Mouse (Mus musculus): ENCODE results near the gene Plod3.

- TF ChIP-seq CTCF (IDR thresholded peaks at IDR 0.05 in 2 of 3, conservative IDR thresholded peaks at IDR 0.05 in 1 of 3; ENCODE audit: control insufficient read depth in 1 of 3, insufficient read depth in 1 of 3, low read depth in 2 of 3, low read length in 3 of 3, poor library complexity in 1 of 3, severe bottlenecking in 1 of 3) (peak; percentile 71 to 73 (median 71)), GATA1 (IDR thresholded peaks at IDR 0.05; ENCODE audit: low read depth, low read length) (no peak), ZKSCAN1 (IDR thresholded peaks at IDR 0.05; ENCODE audit: low read depth, low read length) (no peak), JUND (IDR thresholded peaks at IDR 0.05; ENCODE audit: low read depth, low read length) (no peak), ZNF384 (IDR thresholded peaks at IDR 0.05; ENCODE audit: low read depth, low read length) (no peak), POLR2AphosphoS2 (IDR thresholded peaks at IDR 0.05; ENCODE audit: low read length) (no peak), MAZ (IDR thresholded peaks at IDR 0.05; ENCODE audit: low read depth, low read length) (no peak), KAT2A (conservative IDR thresholded peaks at IDR 0.05; ENCODE audit: low read depth, low read length) (no peak), MYB (IDR thresholded peaks at IDR 0.05; ENCODE audit: low read depth, low read length) (no peak)
Measured at GRCm38 (mm10) chr5:136970703-136971102, 16.1 kb upstream of the Plod3 start.
